Mouse (Mus musculus): ENCODE data around the gene Lurap1. TPM values are rescaled to one million over a fixed set of nuclear protein-coding genes. Genes with fewer than 3 reads are reported as not detected.

Gene Lurap1
- polyA plus RNA-seq, 1 experiment = 2.5 TPM

- Histone ChIP-seq H3K27ac (ENCODE audit: insufficient read depth, low read length) (no peak overlapping the region), H3K4me3 (ENCODE audit: insufficient read depth, low read length) (no peak overlapping the region), H3K4me1 (ENCODE audit: control insufficient read depth, insufficient read depth, low read length) (peaks cover 15% of the 10 kb centered on the region)
- TF ChIP-seq CTCF (IDR thresholded peaks at IDR 0.05; ENCODE audit: borderline replicate concordance, insufficient read depth, low read length) (no peak), POLR2A (IDR thresholded peaks at IDR 0.05; ENCODE audit: low read depth, low read length) (no peak)
Measured at GRCm38 (mm10) chr4:116175711-116176542, 24.8 kb upstream of the Lurap1 start.

GRCm38 (mm10) chr4:116175136-116175535 lies 24.0 kb upstream of the Lurap1 start:
- TF ChIP-seq POLR2A (IDR thresholded peaks at IDR 0.05; ENCODE audit: low read depth, low read length) = no peak
- TF ChIP-seq CTCF (IDR thresholded peaks at IDR 0.05; ENCODE audit: borderline replicate concordance, insufficient read depth, low read length) = no peak
- Histone ChIP-seq H3K27ac (ENCODE audit: insufficient read depth, low read length) (no peak overlapping the region), H3K4me1 (ENCODE audit: control insufficient read depth, insufficient read depth, low read length) (peaks cover 15% of the 10 kb centered on the region), H3K4me3 (ENCODE audit: insufficient read depth, low read length) (no peak overlapping the region)

GRCm38 (mm10) chr4:116174466-116175116 lies 23.5 kb upstream of the Lurap1 start:
- Histone ChIP-seq H3K4me3 (ENCODE audit: insufficient read depth, low read length) (no peak overlapping the region), H3K4me1 (ENCODE audit: control insufficient read depth, insufficient read depth, low read length) (peaks cover 15% of the 10 kb centered on the region), H3K27ac (ENCODE audit: insufficient read depth, low read length) (no peak overlapping the region)
- TF ChIP-seq CTCF (IDR thresholded peaks at IDR 0.05; ENCODE audit: borderline replicate concordance, insufficient read depth, low read length) (no peak), POLR2A (IDR thresholded peaks at IDR 0.05; ENCODE audit: low read depth, low read length) (no peak)

- H3K4me3 ChIP-seq (ENCODE audit: insufficient read depth, low read length) = no peak overlapping the region
- TF ChIP-seq CTCF (IDR thresholded peaks at IDR 0.05; ENCODE audit: borderline replicate concordance, insufficient read depth, low read length) (no peak), POLR2A (IDR thresholded peaks at IDR 0.05; ENCODE audit: low read depth, low read length) (no peak)
- H3K4me1 ChIP-seq (ENCODE audit: control insufficient read depth, insufficient read depth, low read length) = peaks cover 15% of the 10 kb centered on the region
- H3K27ac ChIP-seq (ENCODE audit: insufficient read depth, low read length) = no peak overlapping the region
Measured at GRCm38 (mm10) chr4:116173752-116174151, 22.6 kb upstream of the Lurap1 start.

- no peak within 1 kb of the TSS for H3K27ac ChIP-seq (ENCODE audit: insufficient read depth, low read length)
- H3K4me3 ChIP-seq (ENCODE audit: insufficient read depth, low read length) = no peak within 1 kb of the TSS
- TF ChIP-seq CTCF (IDR thresholded peaks at IDR 0.05; ENCODE audit: borderline replicate concordance, insufficient read depth, low read length) (no peak), POLR2A (IDR thresholded peaks at IDR 0.05; ENCODE audit: low read depth, low read length) (no peak)
- H3K4me1 ChIP-seq (ENCODE audit: control insufficient read depth, insufficient read depth, low read length) = peaks cover 15% of the 10 kb centered on the region
Measured at GRCm38 (mm10) chr4:116173072-116173471, 21.9 kb upstream of the Lurap1 start, which contains the start of the genes 1700042G07Rik and Gm49337. Gene 1700042G07Rik, plus strand, starts transcription at chr4:116173372. Gene Gm49337, plus strand, starts transcription at chr4:116173384.

GRCm38 (mm10) chr4:116169353-116169672 lies 18.2 kb upstream of the Lurap1 start:
- TF ChIP-seq POLR2A (IDR thresholded peaks at IDR 0.05; ENCODE audit: low read depth, low read length) (no peak), CTCF (IDR thresholded peaks at IDR 0.05; ENCODE audit: borderline replicate concordance, insufficient read depth, low read length) (no peak)
- no peak overlapping the region for H3K27ac ChIP-seq (ENCODE audit: insufficient read depth, low read length)

GRCm38 (mm10) chr4:116168617-116169352 lies 17.6 kb upstream of the Lurap1 start:
- no peak overlapping the region for H3K27ac ChIP-seq (ENCODE audit: insufficient read depth, low read length)
- peaks cover 15% of the 10 kb centered on the region for H3K4me1 ChIP-seq (ENCODE audit: control insufficient read depth, insufficient read depth, low read length)
- TF ChIP-seq POLR2A (IDR thresholded peaks at IDR 0.05; ENCODE audit: low read depth, low read length) (no peak), CTCF (IDR thresholded peaks at IDR 0.05; ENCODE audit: borderline replicate concordance, insufficient read depth, low read length) (peak; percentile 47; the same call in 1 of the 2 replicates)
- no peak overlapping the region for H3K4me3 ChIP-seq (ENCODE audit: insufficient read depth, low read length)

More at GRCm38 (mm10) chr4:116169353-116169672, 18.2 kb upstream of the Lurap1 start:
- H3K4me1 ChIP-seq (ENCODE audit: control insufficient read depth, insufficient read depth, low read length) = peaks cover 15% of the 10 kb centered on the region
- no peak overlapping the region for H3K4me3 ChIP-seq (ENCODE audit: insufficient read depth, low read length)

- no peak for TF ChIP-seq CTCF (IDR thresholded peaks at IDR 0.05; ENCODE audit: borderline replicate concordance, insufficient read depth, low read length)
- TF ChIP-seq POLR2A (IDR thresholded peaks at IDR 0.05; ENCODE audit: low read depth, low read length) = no peak
- no peak within 1 kb of the TSS for H3K27ac ChIP-seq (ENCODE audit: insufficient read depth, low read length)
- no peak within 1 kb of the TSS for H3K4me3 ChIP-seq (ENCODE audit: insufficient read depth, low read length)
- H3K4me1 ChIP-seq (ENCODE audit: control insufficient read depth, insufficient read depth, low read length) = peaks cover 15% of the 10 kb centered on the region
Measured at GRCm38 (mm10) chr4:116167404-116167803, 16.3 kb upstream of the Lurap1 start, which contains the start of gene Tspan1. Gene Tspan1, minus strand, starts transcription at chr4:116167601.

- H3K4me3 ChIP-seq (ENCODE audit: insufficient read depth, low read length) = no peak overlapping the region
- TF ChIP-seq CTCF (IDR thresholded peaks at IDR 0.05; ENCODE audit: borderline replicate concordance, insufficient read depth, low read length) = no peak
- TF ChIP-seq POLR2A (IDR thresholded peaks at IDR 0.05; ENCODE audit: low read depth, low read length) = no peak
- peaks cover 15% of the 10 kb centered on the region for H3K4me1 ChIP-seq (ENCODE audit: control insufficient read depth, insufficient read depth, low read length)
- no peak overlapping the region for H3K27ac ChIP-seq (ENCODE audit: insufficient read depth, low read length)
Measured at GRCm38 (mm10) chr4:116165708-116166407, 14.7 kb upstream of the Lurap1 start.

All from embryonic fibroblast, embryonic 13.5 days (primary cell).